12 mouse cellular contexts compared by ENCODE assay signal in the genomic region with DNA sequence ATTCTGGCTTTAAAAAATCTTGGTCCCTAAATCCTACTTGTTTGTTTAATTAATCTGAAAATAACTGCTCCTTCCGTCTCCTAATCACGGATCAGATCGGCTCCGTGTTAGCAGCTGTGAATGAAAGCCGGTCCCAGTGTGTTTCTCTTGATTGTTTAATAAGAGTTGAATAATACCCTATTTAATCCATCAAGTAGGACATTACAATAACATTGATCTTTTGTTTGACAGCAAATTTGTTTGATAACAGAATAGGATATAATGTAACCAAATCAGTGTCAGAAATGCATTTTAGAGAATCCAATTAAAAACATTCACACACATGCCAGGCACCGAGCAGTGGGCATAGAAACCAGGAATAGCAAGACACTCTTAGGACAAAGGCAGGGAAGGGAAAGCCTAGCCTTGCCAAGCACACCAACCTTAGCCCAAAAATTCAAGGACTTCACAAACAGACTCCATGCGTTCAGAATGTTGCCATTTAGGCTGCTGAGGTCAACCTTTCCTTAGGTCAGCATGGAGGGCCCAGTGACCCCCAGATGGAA.
A peak's percentile ranks its signal among the peaks of the same experiment; 100 is the strongest.
DNase-seq lines count a peak whose midpoint lies in the region; ATAC-seq and TF ChIP-seq lines count a peak whose summit lies in the region.
"Had no signal": no experiment of that assay in that cellular context is flagged by ENCODE, and none has a peak within 500 bp of the region (broad histone marks: within the 10 kb centered on the region; RNA-seq: fewer than 3 reads in every experiment).

No protein-coding gene starts in this region.

- intact Hi-C loops in left cerebral cortex, postnatal 14 days (cut with DNase I), result no loop called here

- WGBS in forebrain, embryonic 11.5 days, result 22% methylated on average over 7 of the region's 7 CpGs
- WGBS in forebrain, embryonic 10.5 days, result 40% methylated on average over 7 of the region's 7 CpGs
- 12% methylated on average over 7 of the region's 7 CpGs for WGBS in hindbrain, embryonic 16.5 days
- 23% methylated on average over 7 of the region's 7 CpGs for WGBS in midbrain, postnatal 0 days

- no peak for DNase-seq in forebrain, embryonic 11.5 days (ENCODE audit: low spot score)
- no peak for DNase-seq in forebrain, embryonic 10.5 days (ENCODE audit: extremely low spot score, low spot score)
- peak; percentile 26 for DNase-seq in embryo, embryonic 11 days
- DNase-seq in midbrain, postnatal 0 days (ENCODE audit: low spot score), result peak; percentile 21
- no peak for DNase-seq in left cerebral cortex, postnatal 14 days (ENCODE audit: low spot score in 2 of 2)
- no peak for DNase-seq in Muller cell, postnatal 12 days (ENCODE audit: inconsistent ontology term)
- DNase-seq: kidney, postnatal 25 days; left cerebral cortex, postnatal 4 days; thymus, postnatal 4 days had no signal

- H3K4me3 ChIP-seq in forebrain, embryonic 11.5 days (ENCODE audit: low read depth, low read length), result no peak overlapping the region
- no peak overlapping the region for H3K4me3 ChIP-seq in forebrain, embryonic 10.5 days
- H3K4me3 ChIP-seq in hindbrain, embryonic 16.5 days (ENCODE audit: low read length), result no peak overlapping the region; the same call in 1 of the 2 replicates
- peak overlapping the region; percentile 9; the same call in 1 of the 2 replicates for H3K4me3 ChIP-seq in midbrain, postnatal 0 days (ENCODE audit: low read depth, low read length)
- H3K4me3 ChIP-seq: heart, embryonic 15.5 days had no signal

- ATAC-seq in forebrain, embryonic 11.5 days (replicated peaks; ENCODE audit: low FRiP score), result peak; percentile 42
- no peak for ATAC-seq in hindbrain, embryonic 16.5 days
- no peak for ATAC-seq in midbrain, postnatal 0 days (ENCODE audit: low FRiP score)
- ATAC-seq in megakaryocyte progenitor cell, adult 5-6 weeks (replicated peaks; ENCODE audit: poor library complexity), result no peak

- no peaks in the 10 kb centered on the region for H3K36me3 ChIP-seq in forebrain, embryonic 11.5 days (ENCODE audit: control insufficient read depth, insufficient read depth, low read length)
- no peaks in the 10 kb centered on the region for H3K36me3 ChIP-seq in forebrain, embryonic 10.5 days (replicated peaks)
- H3K36me3 ChIP-seq in hindbrain, embryonic 16.5 days (ENCODE audit: control insufficient read depth, insufficient read depth, low read length), result no peaks in the 10 kb centered on the region
- no peaks in the 10 kb centered on the region for H3K36me3 ChIP-seq in midbrain, postnatal 0 days (ENCODE audit: insufficient read depth, low read length)
- H3K36me3 ChIP-seq: heart, embryonic 15.5 days had no signal

- no peak for TF ChIP-seq CTCF in midbrain, postnatal 0 days (IDR thresholded peaks at IDR 0.05)

- no peak overlapping the region for H3K9ac ChIP-seq in forebrain, embryonic 11.5 days (ENCODE audit: low read length)
- H3K9ac ChIP-seq in hindbrain, embryonic 16.5 days (ENCODE audit: low read depth, low read length), result no peak overlapping the region
- no peak overlapping the region for H3K9ac ChIP-seq in midbrain, postnatal 0 days (replicated peaks; ENCODE audit: low read length, poor library complexity, severe bottlenecking)
- H3K9ac ChIP-seq: heart, embryonic 15.5 days had no signal

- peaks cover 7% of the 10 kb centered on the region; the same call in 1 of the 2 replicates for H3K4me1 ChIP-seq in forebrain, embryonic 11.5 days (replicated peaks; ENCODE audit: control insufficient read depth, insufficient read depth, low read length)
- H3K4me1 ChIP-seq in forebrain, embryonic 10.5 days, result peaks cover 20% of the 10 kb centered on the region
- H3K4me1 ChIP-seq in hindbrain, embryonic 16.5 days (ENCODE audit: control insufficient read depth, insufficient read depth, low read depth, low read length), result peaks cover 7% of the 10 kb centered on the region; the same call in 1 of the 2 replicates
- H3K4me1 ChIP-seq in midbrain, postnatal 0 days (ENCODE audit: insufficient read depth, low read length), result no peaks in the 10 kb centered on the region
- H3K4me1 ChIP-seq: heart, embryonic 15.5 days had no signal

- peaks cover 8% of the 10 kb centered on the region for H3K27me3 ChIP-seq in forebrain, embryonic 11.5 days (ENCODE audit: control insufficient read depth, insufficient read depth, low read length)
- peaks cover 53% of the 10 kb centered on the region for H3K27me3 ChIP-seq in forebrain, embryonic 10.5 days (ENCODE audit: poor library complexity, severe bottlenecking)
- no peaks in the 10 kb centered on the region for H3K27me3 ChIP-seq in hindbrain, embryonic 16.5 days (replicated peaks; ENCODE audit: control insufficient read depth, insufficient read depth, low read length)
- no peaks in the 10 kb centered on the region for H3K27me3 ChIP-seq in midbrain, postnatal 0 days (ENCODE audit: insufficient read depth, low read length)
- H3K27me3 ChIP-seq: heart, embryonic 15.5 days had no signal

- peak overlapping the region; percentile 12; the same call in 1 of the 2 replicates for H3K4me2 ChIP-seq in forebrain, embryonic 11.5 days (ENCODE audit: low read depth, low read length, severe bottlenecking)
- H3K4me2 ChIP-seq in hindbrain, embryonic 16.5 days (ENCODE audit: low read length), result peak overlapping the region; percentile 53
- peak overlapping the region; percentile 32 for H3K4me2 ChIP-seq in midbrain, postnatal 0 days (ENCODE audit: low read depth, low read length, poor library complexity, severe bottlenecking)
- H3K4me2 ChIP-seq: heart, embryonic 15.5 days had no signal

- H3K9me3 ChIP-seq in forebrain, embryonic 11.5 days (ENCODE audit: control insufficient read depth, low read length), result no peaks in the 10 kb centered on the region
- H3K9me3 ChIP-seq in forebrain, embryonic 10.5 days, result no peaks in the 10 kb centered on the region; the same call in 1 of the 2 replicates
- H3K9me3 ChIP-seq in hindbrain, embryonic 16.5 days (ENCODE audit: control insufficient read depth, low read length), result no peaks in the 10 kb centered on the region
- no peaks in the 10 kb centered on the region for H3K9me3 ChIP-seq in midbrain, postnatal 0 days (ENCODE audit: low read length)
- H3K9me3 ChIP-seq: heart, embryonic 15.5 days had no signal

- no peak overlapping the region for H3K27ac ChIP-seq in forebrain, embryonic 11.5 days (ENCODE audit: low read depth, low read length)
- no peak overlapping the region for H3K27ac ChIP-seq in forebrain, embryonic 10.5 days
- H3K27ac ChIP-seq in hindbrain, embryonic 16.5 days (ENCODE audit: low read depth, low read length), result no peak overlapping the region
- no peak overlapping the region for H3K27ac ChIP-seq in midbrain, postnatal 0 days (ENCODE audit: low read depth, low read length)
- H3K27ac ChIP-seq: heart, embryonic 15.5 days had no signal

Comparison
In these comparisons a context has a peak if more than half of its experiments do, and no peak if none do; other contexts are left out.
1. DNase-seq: peak in embryo, embryonic 11 days (single experiment) and midbrain, postnatal 0 days (single experiment); none in forebrain, embryonic 11.5 days (single experiment), forebrain, embryonic 10.5 days (single experiment), left cerebral cortex, postnatal 14 days (0 of 2) and Muller cell, postnatal 12 days (single experiment).
2. Peak in every context shown above with its lines, with median percentiles within 50 percentile points of each other: H3K4me2 ChIP-seq.